Comparison of ENCODE assay signal across 7 mouse cellular contexts in the genomic region with DNA sequence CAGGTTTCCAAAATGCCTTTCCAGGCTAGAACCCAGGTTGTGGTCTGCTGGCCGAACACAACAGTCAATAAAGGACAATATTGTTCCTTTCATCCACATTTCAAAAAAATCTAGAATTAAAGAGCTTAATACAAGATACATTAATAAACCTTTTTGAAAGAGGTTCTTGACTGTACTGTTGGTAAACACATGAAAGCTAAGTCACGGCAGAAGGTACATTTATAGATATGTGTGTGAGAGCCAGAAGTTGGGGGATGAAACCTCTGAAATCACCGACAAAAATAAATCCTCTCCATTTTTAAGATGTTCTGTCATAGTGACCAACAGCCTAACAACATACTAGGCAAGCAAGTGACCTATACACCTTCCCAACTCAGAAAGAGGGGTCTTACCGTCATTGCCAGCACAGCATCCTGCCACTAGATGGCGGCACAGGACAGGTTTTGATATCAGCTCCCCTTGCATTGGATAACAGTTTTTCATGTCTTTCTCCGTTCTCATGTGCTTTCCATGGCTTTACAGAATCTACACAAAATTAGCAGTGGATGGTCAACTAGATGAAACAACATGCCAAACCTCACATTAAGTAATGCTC.
DNase-seq lines count a peak whose midpoint lies in the region; ATAC-seq and TF ChIP-seq lines count a peak whose summit lies in the region.

No protein-coding gene starts in this region.

- no peak overlapping the region for H3K4me3 ChIP-seq in intestine, postnatal 0 days (ENCODE audit: low read depth, low read length)
- H3K4me3 ChIP-seq in midbrain, embryonic 13.5 days (replicated peaks), result no peak overlapping the region

- no peaks in the 10 kb centered on the region; the same call in 1 of the 2 replicates for H3K27me3 ChIP-seq in intestine, postnatal 0 days (replicated peaks; ENCODE audit: control insufficient read depth, insufficient read depth, low read length)
- H3K27me3 ChIP-seq in midbrain, embryonic 13.5 days, result no peaks in the 10 kb centered on the region

- peak; percentile 67 for DNase-seq in adipocyte (ENCODE audit: low spot score)
- peak; percentile 75 to 82 for DNase-seq in cerebellum, postnatal 4 days (ENCODE audit: low spot score in 2 of 2)
- peak; percentile 82 for DNase-seq in gastrocnemius, postnatal 10 days
- peak; percentile 88 for DNase-seq in left cerebral cortex, postnatal 4 days
- peak; percentile 27 for DNase-seq in spleen, adult 12 weeks (ENCODE audit: low spot score)

- H3K9me3 ChIP-seq in intestine, postnatal 0 days (ENCODE audit: control insufficient read depth), result no peaks in the 10 kb centered on the region
- H3K9me3 ChIP-seq in midbrain, embryonic 13.5 days, result no peaks in the 10 kb centered on the region

- ATAC-seq in intestine, postnatal 0 days, result 0 out of 2 replicates have a peak, but pooled peaks have one; percentile 36
- ATAC-seq in midbrain, embryonic 13.5 days, result peak; percentile 69

- H3K27ac ChIP-seq in intestine, postnatal 0 days (ENCODE audit: low read depth, low read length), result no peak overlapping the region
- no peak overlapping the region for H3K27ac ChIP-seq in midbrain, embryonic 13.5 days

- TF ChIP-seq CTCF in intestine, postnatal 0 days (IDR thresholded peaks at IDR 0.05; ENCODE audit: low read depth), result peak; percentile 95

- intact Hi-C loops in left cerebral cortex, postnatal 4 days (cut with DNase I), result loop anchor here (5.0 kb wide), 2 partner anchors 377 to 1472 kb away; no protein-coding TSS in a partner anchor

- no peaks in the 10 kb centered on the region for H3K36me3 ChIP-seq in intestine, postnatal 0 days (ENCODE audit: control insufficient read depth, insufficient read depth)
- H3K36me3 ChIP-seq in midbrain, embryonic 13.5 days, result no peaks in the 10 kb centered on the region

- no peak overlapping the region for H3K9ac ChIP-seq in intestine, postnatal 0 days (ENCODE audit: low read depth, low read length)
- no peak overlapping the region for H3K9ac ChIP-seq in midbrain, embryonic 13.5 days (replicated peaks)

- peak overlapping the region; percentile 39 for H3K4me2 ChIP-seq in intestine, postnatal 0 days (replicated peaks; ENCODE audit: low read depth)
- no peak overlapping the region for H3K4me2 ChIP-seq in midbrain, embryonic 13.5 days (replicated peaks)

- 12% methylated on average over 6 of the region's 6 CpGs for WGBS in intestine, postnatal 0 days
- 12% methylated on average over 6 of the region's 6 CpGs for whole genome bisulfite sequencing in midbrain, embryonic 13.5 days

- H3K4me1 ChIP-seq in intestine, postnatal 0 days (replicated peaks; ENCODE audit: control insufficient read depth, insufficient read depth, low read length), result no peaks in the 10 kb centered on the region
- H3K4me1 ChIP-seq in midbrain, embryonic 13.5 days (replicated peaks), result no peaks in the 10 kb centered on the region

Comparison
In these comparisons a context has a peak if more than half of its experiments do, and no peak if none do; other contexts are left out.
1. DNase-seq: peak in every context shown above with its lines; median percentile 88 in left cerebral cortex, postnatal 4 days; 82 in gastrocnemius, postnatal 10 days; 78 in cerebellum, postnatal 4 days; 67 in adipocyte; 27 in spleen, adult 12 weeks.